Mouse (Mus musculus): Measurements from ENCODE around the gene Tbc1d10c.

Gene Tbc1d10c

GRCm38 (mm10) chr19:4191528-4192250 is 605 bp upstream of the Tbc1d10c start, which contains the start of gene Ppp1ca:
Gene Ppp1ca (plus strand): TSS chr19:4192065.
- DNase-seq (ENCODE audit: low read depth), result peak; percentile 98

GRCm38 (mm10) chr19:4189051-4189620 is 1.9 kb downstream of the Tbc1d10c start:
- peak; percentile 68 for DNase-seq (ENCODE audit: low read depth)

GRCm38 (mm10) chr19:4187303-4187702 is 3.8 kb downstream of the Tbc1d10c start:
- no peak for DNase-seq (ENCODE audit: low read depth)

DNA sequence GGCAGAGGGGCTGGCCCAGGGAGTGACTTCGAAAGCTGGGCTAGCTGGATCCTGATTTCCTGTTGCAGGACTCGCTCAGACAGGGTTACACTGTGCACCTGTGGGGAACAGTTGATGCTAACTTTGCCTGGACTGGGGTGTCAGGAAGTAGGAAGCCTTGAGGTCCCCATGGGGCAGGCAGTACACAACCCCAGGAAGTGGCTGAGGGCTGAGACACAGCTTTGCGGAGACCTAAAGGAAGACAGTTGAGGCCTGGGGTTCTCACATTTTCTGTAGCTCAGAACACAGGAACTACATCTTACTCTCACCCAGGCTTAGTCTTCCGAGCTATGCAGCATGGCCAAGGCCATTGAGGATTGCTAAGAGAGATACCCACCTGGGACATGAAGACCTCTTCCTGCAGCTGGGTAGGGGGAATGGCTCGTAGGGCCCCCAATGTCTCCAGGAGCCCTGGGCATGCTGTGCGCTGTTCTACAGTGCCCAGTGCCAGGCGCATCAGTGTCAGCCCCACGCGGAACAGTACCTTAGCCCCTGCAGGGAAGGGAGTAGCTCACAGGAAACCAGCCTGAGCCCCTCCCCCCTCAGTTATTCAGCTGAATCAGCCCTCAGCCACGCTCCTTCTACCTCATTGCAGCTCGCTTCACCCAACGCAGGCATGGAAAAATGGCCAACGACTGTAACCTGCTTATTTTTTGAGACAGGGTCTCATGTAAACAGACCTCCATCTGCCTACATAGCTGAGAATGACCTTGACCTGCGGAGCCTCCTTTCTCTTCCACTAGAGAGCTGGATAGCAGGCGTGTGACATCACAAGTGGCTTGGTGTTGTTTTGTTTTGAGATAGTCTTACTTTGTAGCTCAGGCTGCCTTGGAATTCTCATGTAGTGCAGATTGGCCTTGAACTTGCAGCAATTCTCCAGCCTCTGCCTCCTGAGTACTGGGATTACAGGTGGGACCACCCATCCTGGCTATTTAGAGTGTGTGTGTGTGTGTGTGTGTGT is 5.8 kb downstream of the Tbc1d10c start:
- DNase-seq (ENCODE audit: low read depth), result peak; percentile 92

- DNase-seq (ENCODE audit: low read depth), result no peak
Measured at GRCm38 (mm10) chr19:4183689-4184088, 7.4 kb downstream of the Tbc1d10c start.

DNA sequence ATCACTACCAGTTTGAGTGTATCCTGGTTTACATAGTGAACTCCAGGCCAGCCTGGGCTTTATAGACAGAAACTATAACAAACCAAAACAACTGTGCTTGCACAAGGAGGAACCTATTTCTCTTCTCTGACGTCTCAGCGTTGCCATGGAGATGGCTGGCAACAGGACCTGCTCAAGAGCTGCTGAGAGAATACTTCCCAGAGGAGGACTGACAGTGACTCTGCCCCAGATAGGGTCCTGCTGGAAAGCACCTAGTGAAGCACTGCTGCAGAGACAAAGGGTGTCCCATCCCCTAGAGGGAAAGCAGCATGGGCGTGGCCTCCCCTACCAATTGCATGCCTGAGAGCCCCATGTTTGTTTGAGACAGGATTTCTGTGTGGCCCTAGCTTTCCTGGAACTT is 9.2 kb downstream of the Tbc1d10c start:
- peak; percentile 87 for DNase-seq (ENCODE audit: low read depth)

DNA sequence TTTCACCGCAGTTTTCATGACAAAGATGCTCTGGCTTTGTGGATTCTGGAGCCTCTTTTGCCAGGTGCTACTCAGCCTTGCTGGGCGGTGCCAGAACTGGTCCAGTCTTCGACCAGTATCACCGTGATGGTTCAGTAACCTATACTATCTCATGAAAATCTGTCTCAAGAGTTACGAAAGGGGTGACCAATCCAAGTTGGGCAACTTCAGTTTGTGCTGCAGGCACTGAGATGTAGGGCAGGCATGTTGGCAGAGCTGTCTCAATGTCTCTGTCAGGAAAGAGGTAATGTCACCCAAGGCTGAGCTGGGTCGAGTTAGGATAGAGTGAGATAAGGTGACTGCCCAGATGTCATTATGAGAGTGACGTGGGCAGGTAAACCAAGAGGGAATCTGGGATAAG is 10.7 kb downstream of the Tbc1d10c start:
- DNase-seq (ENCODE audit: low read depth), result no peak

DNA sequence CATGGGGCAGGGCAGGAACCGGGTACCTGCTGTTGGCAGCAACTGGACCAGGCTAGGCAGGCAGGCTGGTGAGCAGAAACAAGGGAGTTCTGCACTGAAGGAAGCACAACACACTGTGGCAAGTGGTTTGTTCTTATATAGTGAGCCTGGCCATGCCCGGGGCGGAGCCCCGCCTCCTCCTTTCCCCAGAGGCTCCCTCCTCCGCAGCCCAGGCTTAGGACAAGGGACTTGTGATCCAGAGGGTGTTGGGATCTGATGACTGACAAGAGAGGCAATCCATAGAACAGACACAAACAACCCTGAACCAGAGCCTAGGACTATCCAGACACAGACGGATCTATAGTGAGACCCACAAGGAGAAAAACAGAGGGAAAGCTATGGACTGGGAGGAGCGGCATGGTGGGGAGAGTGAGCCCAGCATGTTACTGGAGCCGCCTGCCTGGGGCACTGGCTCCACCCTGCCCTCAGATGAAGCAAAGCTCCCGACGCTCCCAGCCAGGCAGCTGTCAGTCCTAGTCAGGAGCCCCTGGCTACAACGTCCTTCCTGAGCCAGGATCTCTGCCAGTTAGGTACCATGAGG is 15.6 kb downstream of the Tbc1d10c start, which contains the start of gene Carns1:
Carns1 (minus strand) TSS at position 112 of the 580 bp plus-strand sequence.
- no peak for DNase-seq (ENCODE audit: low read depth)

- DNase-seq (ENCODE audit: low read depth), result no peak
Measured at GRCm38 (mm10) chr19:4172925-4173324, 18.2 kb downstream of the Tbc1d10c start.

DNA sequence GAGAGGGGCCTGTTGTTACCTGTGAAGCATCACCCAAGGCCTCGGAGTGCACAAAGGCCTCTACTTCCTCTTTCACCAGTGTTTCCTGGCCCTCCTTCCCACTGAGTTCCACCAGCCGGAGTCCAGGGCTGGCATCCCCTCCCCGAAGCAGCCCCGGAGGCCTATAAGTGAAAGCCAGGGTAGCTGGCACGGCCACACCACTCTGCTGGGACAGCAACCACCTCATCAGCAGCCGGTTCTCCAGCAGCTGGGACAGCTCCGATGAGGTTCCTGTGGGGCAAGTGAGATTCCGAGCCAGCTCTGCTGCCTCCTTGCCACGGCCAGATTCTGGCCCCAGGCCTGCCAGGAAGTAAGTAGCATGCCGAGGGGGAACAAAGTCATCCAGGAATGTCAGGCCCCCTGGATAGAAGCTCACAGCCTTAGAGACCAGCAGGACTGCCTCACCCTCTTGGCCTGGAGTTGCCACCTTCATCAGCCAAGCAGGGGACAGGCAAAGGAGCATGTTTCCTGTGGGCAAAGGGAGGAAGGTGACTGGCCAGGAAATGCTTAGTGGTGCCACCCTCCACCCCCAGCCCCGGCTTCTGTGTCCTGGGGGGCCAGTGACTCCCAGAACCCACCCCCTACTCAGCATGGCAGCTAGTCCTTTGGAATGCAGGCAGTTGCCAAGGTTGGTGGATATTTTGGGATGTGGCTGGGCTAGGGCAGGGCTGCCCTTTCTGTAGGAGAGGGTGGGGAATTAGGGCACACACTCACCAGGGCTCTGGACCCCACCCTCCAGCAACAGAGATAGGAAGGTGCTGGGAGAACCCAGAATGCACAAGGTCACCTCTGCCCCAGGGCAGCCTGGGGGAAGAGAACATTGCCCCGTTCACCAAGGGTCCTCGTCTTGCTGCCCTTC is 19.4 kb downstream of the Tbc1d10c start:
- DNase-seq (ENCODE audit: low read depth), result no peak

DNA sequence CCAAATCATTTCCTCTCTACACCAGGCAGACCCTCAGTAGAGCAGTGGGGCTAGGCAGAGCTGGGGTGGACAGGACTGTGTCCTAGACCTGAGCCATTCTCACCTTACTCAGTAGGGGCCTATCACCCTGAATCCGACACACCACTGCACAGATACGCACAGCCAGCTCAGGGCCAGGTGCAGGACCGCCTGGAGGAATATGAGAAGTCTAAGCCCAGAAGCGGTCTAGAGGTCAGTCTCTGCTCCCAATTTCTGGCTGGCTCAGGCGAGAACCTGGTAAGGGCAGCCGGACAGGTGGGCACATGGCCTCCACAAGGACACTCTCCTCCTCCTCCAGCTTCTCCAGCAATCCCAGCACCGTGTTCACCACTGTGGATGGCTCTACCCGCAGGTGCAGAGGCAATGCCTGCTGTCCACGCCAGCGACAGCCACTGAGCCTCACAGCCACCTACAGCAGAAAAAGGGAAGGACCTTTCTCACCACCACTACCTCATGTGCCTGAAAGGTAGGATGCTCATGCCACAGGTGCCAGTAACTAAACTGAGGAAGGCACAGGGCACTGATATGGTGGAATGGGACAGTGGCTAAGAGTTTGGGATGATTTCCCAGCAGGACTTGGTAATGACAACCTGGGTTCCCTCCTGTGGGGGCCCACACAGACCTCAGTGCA is 20.2 kb downstream of the Tbc1d10c start:
- no peak for DNase-seq (ENCODE audit: low read depth)

DNA sequence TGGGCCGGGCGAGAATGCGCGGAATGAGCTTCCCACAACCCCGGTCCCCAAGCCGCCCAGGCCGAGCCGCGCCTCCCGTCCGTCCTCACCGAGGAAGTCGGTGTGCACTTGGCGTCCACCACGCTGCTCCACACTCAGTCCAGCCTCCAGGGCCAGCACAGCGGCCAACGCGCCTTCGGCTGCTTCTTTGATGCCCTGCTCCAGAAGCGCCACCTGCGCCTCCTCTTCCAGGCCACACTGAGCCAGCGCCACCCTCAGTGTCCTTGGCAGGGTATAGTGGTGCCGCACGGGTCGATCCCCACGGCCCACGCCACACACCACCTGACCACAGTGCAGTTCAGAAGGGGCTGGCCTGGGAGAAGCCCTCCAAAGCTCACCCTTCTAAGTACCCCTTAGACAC is 21.3 kb downstream of the Tbc1d10c start:
- no peak for DNase-seq (ENCODE audit: low read depth)

GRCm38 (mm10) chr19:4169378-4169784 is 21.7 kb downstream of the Tbc1d10c start:
- DNase-seq (ENCODE audit: low read depth), result peak; percentile 99

DNA sequence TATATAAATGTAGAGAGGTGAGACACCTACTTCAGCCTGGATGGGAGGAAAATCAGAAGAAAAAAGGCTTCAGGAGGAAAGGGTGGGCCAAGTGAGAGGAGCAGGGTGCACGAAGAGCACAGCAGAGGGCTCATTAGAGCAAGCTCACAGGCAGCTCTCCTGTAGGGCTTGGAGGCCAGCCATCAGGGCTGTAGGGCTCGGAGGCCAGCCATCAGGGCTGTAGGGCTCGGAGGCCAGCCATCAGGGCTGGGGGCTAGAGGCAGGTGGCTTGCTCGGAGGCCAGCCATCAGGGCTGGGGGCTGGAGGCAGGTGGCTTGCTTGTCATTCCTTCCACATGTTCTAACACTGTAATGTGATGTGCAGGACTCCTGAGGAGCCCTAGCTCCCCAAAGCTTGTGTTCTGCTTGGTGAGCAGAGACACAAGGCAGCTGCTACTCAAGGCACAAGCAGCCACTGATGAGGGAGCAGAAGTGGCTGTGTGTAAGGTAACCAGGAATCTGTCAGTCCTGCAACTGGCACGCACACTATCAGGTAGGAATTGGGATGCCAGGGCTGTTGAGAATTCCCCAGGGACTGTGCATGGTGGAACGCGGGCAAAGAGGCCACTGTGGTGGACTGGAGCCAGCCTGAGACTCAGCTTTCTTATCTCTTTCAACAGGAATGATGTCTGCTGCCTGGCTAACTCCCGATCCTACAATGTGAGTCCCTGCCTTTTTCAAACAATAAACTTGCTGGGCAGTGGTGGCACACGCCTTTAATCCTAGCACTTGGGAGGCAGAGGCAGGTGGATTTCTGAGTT is 24.2 kb downstream of the Tbc1d10c start:
- DNase-seq (ENCODE audit: low read depth), result no peak

GRCm38 (mm10) chr19:4164721-4165120 is 26.4 kb downstream of the Tbc1d10c start:
- no peak for DNase-seq (ENCODE audit: low read depth)

DNA sequence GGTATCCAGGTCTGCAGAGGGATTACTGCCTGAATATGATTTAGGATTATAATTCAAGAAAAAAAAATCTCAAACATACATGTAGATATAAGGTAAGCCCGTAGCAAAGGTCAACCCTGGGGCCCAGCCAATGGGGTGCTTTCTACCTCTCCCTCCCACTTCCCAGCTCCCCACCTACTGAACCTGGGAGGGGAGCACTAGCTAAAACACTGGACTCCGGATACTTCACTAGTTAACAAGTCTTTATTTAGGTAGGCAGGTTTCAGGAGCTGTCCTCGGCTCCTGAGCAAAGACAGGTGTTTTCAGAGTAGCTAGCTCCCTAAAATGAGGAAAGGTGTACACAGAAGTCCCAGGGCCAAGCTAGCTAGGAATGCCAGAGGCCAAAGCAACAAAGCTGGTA is 27.0 kb downstream of the Tbc1d10c start:
- DNase-seq (ENCODE audit: low read depth), result no peak

DNA sequence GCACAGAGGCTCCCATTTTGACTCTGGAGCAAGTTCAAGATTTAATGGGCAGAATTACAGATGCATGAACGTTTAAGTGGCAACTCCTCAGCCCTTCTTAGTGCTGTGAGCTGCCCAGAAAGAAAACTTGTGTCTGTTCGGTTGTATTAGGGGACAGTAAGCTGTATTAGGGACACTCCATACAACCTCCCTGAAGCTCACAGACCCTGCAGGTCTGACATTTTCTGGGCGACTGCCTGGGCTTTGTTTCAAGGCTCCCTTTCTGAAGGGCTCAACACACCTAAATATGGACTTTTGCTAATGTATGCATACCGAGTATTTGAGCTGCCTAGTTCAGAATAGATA is 27.6 kb downstream of the Tbc1d10c start:
- DNase-seq (ENCODE audit: low read depth), result no peak

GRCm38 (mm10) chr19:4162646-4163542 is 28.2 kb downstream of the Tbc1d10c start, which contains the start of gene Rps6kb2:
Gene Rps6kb2 (minus strand): TSS chr19:4163354.
- DNase-seq (ENCODE audit: low read depth), result peak; percentile 96

GRCm38 (mm10) chr19:4159049-4159448 is 32.0 kb downstream of the Tbc1d10c start:
- no peak for DNase-seq (ENCODE audit: low read depth)

All from induced T-regulatory cell, adult 2 months (primary cell).